Mouse (Mus musculus) bone marrow macrophage, adult 2 months (primary cell): ENCODE results near the gene Traf3.

Experiments
- CTCF ChIP-seq: IDR thresholded peaks from 2 replicates; pipeline ENCODE4 v1.5.1; 2012; ENCODE audit warnings: low read depth, mild to moderate bottlenecking, low read length, moderate library complexity
- POLR2A ChIP-seq: IDR thresholded peaks from 2 replicates; pipeline ENCODE4 v1.6.1; 2012; ENCODE audit warnings: mild to moderate bottlenecking, low read depth, low read length, borderline replicate concordance

DNA sequence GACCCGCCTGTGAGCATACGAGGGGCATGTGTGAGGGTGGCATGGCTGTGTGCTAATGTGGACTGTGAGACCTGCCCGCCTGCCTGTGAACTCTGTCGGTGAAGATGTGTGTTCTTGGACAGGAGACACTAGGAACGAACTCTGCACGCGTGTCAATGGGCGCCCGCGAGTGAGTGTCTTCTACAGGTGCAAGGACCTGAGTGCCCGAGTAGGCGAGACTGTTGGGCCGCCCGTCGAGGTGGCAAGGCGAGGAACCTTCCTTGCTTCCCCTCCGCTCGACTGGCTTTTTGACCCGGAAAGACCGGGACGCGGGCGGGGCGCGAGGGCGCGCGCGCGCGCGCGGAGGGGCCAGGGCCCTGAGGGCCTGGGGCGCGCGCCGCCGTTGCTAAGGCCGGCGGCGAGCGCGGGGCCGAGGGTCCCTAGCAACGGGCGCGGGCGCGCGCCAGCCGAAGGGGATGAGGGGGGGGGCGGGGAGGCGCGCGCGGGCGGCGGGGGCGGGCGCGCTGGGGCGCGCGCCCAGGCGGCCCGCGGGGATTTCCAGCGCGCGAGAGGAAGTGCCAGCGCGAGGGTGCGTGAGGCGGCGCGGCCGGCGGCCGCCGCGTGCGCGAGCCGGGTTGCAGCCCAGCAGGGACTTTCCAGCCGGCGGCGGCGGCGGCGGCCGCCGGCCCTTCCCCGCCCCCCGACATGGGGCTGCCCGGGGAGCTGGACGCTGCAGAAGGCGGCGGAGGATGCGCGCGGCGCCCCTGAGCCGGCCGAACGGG, at the start of gene Traf3:
- TF ChIP-seq CTCF (no peak), POLR2A (no peak)
